Mouse (Mus musculus): Measurements from ENCODE around the gene Lctl. TPM values are rescaled to one million over a fixed set of nuclear protein-coding genes. Genes with fewer than 3 reads are reported as not detected.

Lctl gene
- polyA plus RNA-seq (2014; fragmentation: Illumina TruSeq; extraction: RNeasy Lipid Tissue Mini Kit (QIAGEN cat#74804); ENCODE audit: low read depth, low replicate concordance) = 4.6 TPM

DNA sequence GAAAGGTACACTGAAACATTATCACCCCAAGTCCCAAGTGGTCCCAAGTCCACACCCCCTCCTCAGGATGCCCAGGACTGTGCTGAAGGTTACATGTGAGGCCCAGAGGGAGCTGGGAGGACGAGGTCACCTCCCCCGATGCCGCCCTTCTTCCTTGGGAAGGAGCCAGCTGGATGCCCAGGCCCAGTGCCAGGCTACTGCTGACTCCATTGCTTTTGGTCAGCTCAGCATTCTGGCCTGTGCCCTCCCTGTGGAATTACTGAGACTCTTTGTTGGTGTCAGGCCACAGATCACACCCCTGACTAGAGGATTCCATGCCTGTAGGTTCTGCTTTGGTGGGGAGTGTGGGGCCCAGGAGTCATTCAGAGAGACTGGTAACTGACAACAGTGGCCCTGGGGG is at the start of gene Lctl:
TSS of gene Lctl (plus strand) at position 272 of the 400 bp plus-strand sequence.

DNA sequence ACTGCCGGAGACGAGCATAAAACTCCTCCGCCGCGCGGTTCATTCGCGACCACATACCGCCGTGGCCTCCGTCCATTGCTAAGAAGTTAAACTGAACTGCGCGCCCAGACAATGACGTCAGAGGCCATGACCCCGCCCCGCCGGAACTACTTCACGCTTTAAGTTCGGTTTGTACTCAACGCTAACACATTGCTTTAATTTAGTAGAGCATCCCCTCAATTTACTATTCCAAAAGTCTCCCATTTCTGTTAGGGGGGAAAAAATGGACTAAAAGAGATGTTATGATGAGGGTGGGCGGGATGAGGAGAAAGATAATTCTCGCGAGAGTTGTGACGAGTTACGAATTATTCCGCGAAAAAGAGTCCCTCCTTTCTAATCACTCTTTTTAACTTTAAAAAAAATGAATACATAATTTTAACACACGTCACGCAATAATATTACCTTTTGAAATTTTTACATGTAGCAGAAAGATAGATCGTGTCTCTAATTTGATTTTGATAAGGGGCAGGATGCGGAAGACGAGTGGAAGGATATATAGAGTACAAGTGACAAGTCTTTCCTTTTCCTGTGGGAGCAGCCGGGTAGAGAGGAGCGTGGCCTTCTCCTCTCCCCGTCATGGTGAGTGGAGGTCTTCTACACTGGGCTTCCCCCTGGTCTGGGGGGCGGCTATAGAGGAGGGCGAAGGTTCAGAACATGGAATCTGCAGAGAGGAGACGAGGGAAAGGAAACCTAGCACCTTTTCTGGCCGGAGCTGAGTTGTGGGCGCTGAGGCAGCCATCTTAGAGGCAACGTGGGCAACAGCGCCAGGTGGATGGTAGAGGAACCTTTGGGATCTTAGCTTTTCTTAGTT is 56.1 kb downstream of the Lctl start, which contains the start of the genes Zwilch and Rpl4:
TSS of gene Zwilch (minus strand) at position 289 of the 850 bp plus-strand sequence.
TSS of gene Rpl4 (plus strand) at position 560 of the 850 bp plus-strand sequence.

GRCm38 (mm10) chr9:64178974-64179646 is 62.2 kb downstream of the Lctl start, which contains the start of gene Snapc5:
Snapc5 (plus strand) TSS chr9:64179274.

Other genes starting within 250 kb of the Lctl start
- 4.7 TPM for gene Smad6, start 95.1 kb upstream of the Lctl start, polyA plus RNA-seq (2014; fragmentation: Illumina TruSeq; extraction: RNeasy Lipid Tissue Mini Kit (QIAGEN cat#74804); ENCODE audit: low read depth, low replicate concordance)
- gene Zwilch, start 56.0 kb downstream of the Lctl start, polyA plus RNA-seq (2014; fragmentation: Illumina TruSeq; extraction: RNeasy Lipid Tissue Mini Kit (QIAGEN cat#74804); ENCODE audit: low read depth, low replicate concordance) = 4.2 TPM
- gene Rpl4, start 56.2 kb downstream of the Lctl start, polyA plus RNA-seq (2014; fragmentation: Illumina TruSeq; extraction: RNeasy Lipid Tissue Mini Kit (QIAGEN cat#74804); ENCODE audit: low read depth, low replicate concordance) = 1,232 TPM
- gene Snapc5, start 62.1 kb downstream of the Lctl start, polyA plus RNA-seq (2014; fragmentation: Illumina TruSeq; extraction: RNeasy Lipid Tissue Mini Kit (QIAGEN cat#74804); ENCODE audit: low read depth, low replicate concordance) = 34.5 TPM
- gene Uchl4, start 118.1 kb downstream of the Lctl start, polyA plus RNA-seq (2014; fragmentation: Illumina TruSeq; extraction: RNeasy Lipid Tissue Mini Kit (QIAGEN cat#74804); ENCODE audit: low read depth, low replicate concordance) = not detected
- 48.5 TPM for gene Map2k1, start 136.5 kb downstream of the Lctl start, polyA plus RNA-seq (2014; fragmentation: Illumina TruSeq; extraction: RNeasy Lipid Tissue Mini Kit (QIAGEN cat#74804); ENCODE audit: low read depth, low replicate concordance)
- 26.1 TPM for gene Tipin, start 164.4 kb downstream of the Lctl start, polyA plus RNA-seq (2014; fragmentation: Illumina TruSeq; extraction: RNeasy Lipid Tissue Mini Kit (QIAGEN cat#74804); ENCODE audit: low read depth, low replicate concordance)
- 11.1 TPM for gene Dis3l, start 224.1 kb downstream of the Lctl start, polyA plus RNA-seq (2014; fragmentation: Illumina TruSeq; extraction: RNeasy Lipid Tissue Mini Kit (QIAGEN cat#74804); ENCODE audit: low read depth, low replicate concordance)